Mouse (Mus musculus) telencephalon, adult 2 months (tissue): ENCODE results near the gene Aldh8a1.

Experiments
- DNase-seq: peaks from one replicate; pipeline ENCODE4 v3.0.0-alpha.2; 2011; ENCODE audit warnings: low read depth, low spot score

The Aldh8a1 gene

GRCm38 (mm10) chr10:21419188-21419587 is 42.1 kb downstream of the Aldh8a1 start:
- DNase-seq = no peak

- peak; percentile 15 for DNase-seq
Measured at GRCm38 (mm10) chr10:21420457-21421424, 43.6 kb downstream of the Aldh8a1 start.

- no peak for DNase-seq
Measured at GRCm38 (mm10) chr10:21426515-21426914, 49.4 kb downstream of the Aldh8a1 start.

- no peak for DNase-seq
Measured at GRCm38 (mm10) chr10:21427996-21428395, 50.9 kb downstream of the Aldh8a1 start.

GRCm38 (mm10) chr10:21439268-21439667 is 62.2 kb downstream of the Aldh8a1 start:
- DNase-seq = no peak

- DNase-seq = no peak
Measured at GRCm38 (mm10) chr10:21441020-21441419, 63.9 kb downstream of the Aldh8a1 start.

GRCm38 (mm10) chr10:21441690-21442089 is 64.6 kb downstream of the Aldh8a1 start:
- DNase-seq = no peak

GRCm38 (mm10) chr10:21443646-21444324 is 66.7 kb downstream of the Aldh8a1 start:
- DNase-seq = peak; percentile 73

- no peak for DNase-seq
Measured at GRCm38 (mm10) chr10:21444410-21444809, 67.3 kb downstream of the Aldh8a1 start.
